Comparison of ENCODE assay signal across 8 mouse cellular contexts in genomic region chr4:129082379-129083115, GRCm38 (mm10). TPM values are rescaled to one million over a fixed set of nuclear protein-coding genes. Genes with fewer than 3 reads are reported as not detected.
DNase-seq lines count a peak whose midpoint lies in the region; ATAC-seq lines count a peak whose summit lies in the region.

No protein-coding gene starts in this region.

- H3K9ac ChIP-seq in limb, embryonic 11.5 days (ENCODE audit: low read length), result no peak overlapping the region
- no peak overlapping the region for H3K9ac ChIP-seq in stomach, embryonic 14.5 days (replicated peaks; ENCODE audit: low read depth, low read length)

- peak; percentile 39 for DNase-seq in 3134 (ENCODE audit: extremely low read depth, insufficient read length, low spot score)
- DNase-seq in adipocyte (ENCODE audit: low spot score), result peak; percentile 82
- DNase-seq in embryo, embryonic 10 days (ENCODE audit: low spot score), result peak; percentile 91
- DNase-seq in gastrocnemius, postnatal 25 days, result peak; percentile 47
- DNase-seq in kidney, adult 18-20 months, result peak; percentile 73
- DNase-seq in limb, embryonic 11.5 days (ENCODE audit: low spot score), result peak; percentile 76
- peak; percentile 78 for DNase-seq in naive thymus-derived CD4-positive, alpha-beta T cell, adult 2 months (ENCODE audit: low read depth)

- WGBS in limb, embryonic 11.5 days, result 51% methylated on average over 10 of the region's 10 CpGs
- 43% methylated on average over 10 of the region's 10 CpGs for WGBS in stomach, embryonic 14.5 days

- H3K27me3 ChIP-seq in limb, embryonic 11.5 days (ENCODE audit: control insufficient read depth, insufficient read depth, low read length), result no peaks in the 10 kb centered on the region
- H3K27me3 ChIP-seq in stomach, embryonic 14.5 days (ENCODE audit: control insufficient read depth, insufficient read depth, low read length), result no peaks in the 10 kb centered on the region

- H3K9me3 ChIP-seq in limb, embryonic 11.5 days (ENCODE audit: control insufficient read depth, low read length), result no peaks in the 10 kb centered on the region
- no peaks in the 10 kb centered on the region for H3K9me3 ChIP-seq in stomach, embryonic 14.5 days (ENCODE audit: control insufficient read depth, low read depth, low read length)

- H3K27ac ChIP-seq in limb, embryonic 11.5 days (replicated peaks; ENCODE audit: low read depth, low read length), result no peak overlapping the region
- H3K27ac ChIP-seq in stomach, embryonic 14.5 days (ENCODE audit: low read length), result no peak overlapping the region

- no peaks in the 10 kb centered on the region for H3K4me1 ChIP-seq in limb, embryonic 11.5 days (ENCODE audit: control insufficient read depth, insufficient read depth, low read length)
- H3K4me1 ChIP-seq in stomach, embryonic 14.5 days (ENCODE audit: control insufficient read depth, insufficient read depth, low read length), result no peaks in the 10 kb centered on the region

- H3K36me3 ChIP-seq in limb, embryonic 11.5 days (ENCODE audit: control insufficient read depth, insufficient read depth, low read length), result peaks cover 21% of the 10 kb centered on the region
- peaks cover 17% of the 10 kb centered on the region for H3K36me3 ChIP-seq in stomach, embryonic 14.5 days (ENCODE audit: control insufficient read depth, insufficient read depth, low read length)

- ATAC-seq in limb, embryonic 11.5 days (ENCODE audit: insufficient number of reproducible peaks, low FRiP score, low TSS enrichment, low read depth), result no peak
- ATAC-seq in stomach, embryonic 14.5 days (ENCODE audit: insufficient number of reproducible peaks, insufficient read depth, low FRiP score, low read depth), result peak; percentile 71; the same call in 1 of the 2 replicates

- H3K4me2 ChIP-seq in limb, embryonic 11.5 days (ENCODE audit: low read depth, severe bottlenecking), result no peak overlapping the region
- no peak overlapping the region for H3K4me2 ChIP-seq in stomach, embryonic 14.5 days (replicated peaks; ENCODE audit: low read depth, low read length)

- no peak overlapping the region for H3K4me3 ChIP-seq in limb, embryonic 11.5 days (ENCODE audit: low read depth, low read length)
- H3K4me3 ChIP-seq in stomach, embryonic 14.5 days (ENCODE audit: low read depth, low read length), result no peak overlapping the region

RNA-seq across cellular contexts. Expression of gene Tmem54, which starts 22.8 kb away (rescaled TPM):
- total RNA-seq in gastrocnemius, postnatal 25 days (2021), result not detected
- polyA plus RNA-seq in limb, embryonic 11.5 days (2014; fragmentation: Nextera tagmentation; extraction: Ambion mirVana), result 4.3 and 4.6 TPM in 2 replicates
- 20.9 and 22.6 TPM in 2 replicates for polyA plus RNA-seq in stomach, embryonic 14.5 days (2014; fragmentation: Nextera tagmentation; extraction: Ambion mirVana)

RNA-seq across cellular contexts. Expression of gene Rnf19b, which starts 24.5 kb away (rescaled TPM):
- total RNA-seq in gastrocnemius, postnatal 25 days (2021), result 10 to 100 TPM; 17.8 to 20.2 TPM
- 9.6 and 9.8 TPM in 2 replicates for polyA plus RNA-seq in limb, embryonic 11.5 days (2014; fragmentation: Nextera tagmentation; extraction: Ambion mirVana)
- 6.9 and 7.2 TPM in 2 replicates for polyA plus RNA-seq in stomach, embryonic 14.5 days (2014; fragmentation: Nextera tagmentation; extraction: Ambion mirVana)

RNA-seq across cellular contexts. Expression of gene Hpca, which starts 39.3 kb away (rescaled TPM):
- not detected for total RNA-seq in gastrocnemius, postnatal 25 days (2021)
- polyA plus RNA-seq in limb, embryonic 11.5 days (2014; fragmentation: Nextera tagmentation; extraction: Ambion mirVana), result 0.19 and 0.23 TPM in 2 replicates
- polyA plus RNA-seq in stomach, embryonic 14.5 days (2014; fragmentation: Nextera tagmentation; extraction: Ambion mirVana), result 1.1 and 2.0 TPM in 2 replicates

RNA-seq across cellular contexts. Expression of gene Fndc5, which starts 54.3 kb away (rescaled TPM):
- 10 to 100 TPM; 71.5 to 93.0 TPM for total RNA-seq in gastrocnemius, postnatal 25 days (2021)
- polyA plus RNA-seq in limb, embryonic 11.5 days (2014; fragmentation: Nextera tagmentation; extraction: Ambion mirVana), result 3.7 and 4.5 TPM in 2 replicates
- 1.4 TPM in 2 replicates for polyA plus RNA-seq in stomach, embryonic 14.5 days (2014; fragmentation: Nextera tagmentation; extraction: Ambion mirVana)

Comparison
In these comparisons a context has a peak if more than half of its experiments do, and no peak if none do; other contexts are left out.
1. DNase-seq: peak in every context shown above with its lines; median percentile 91 in embryo, embryonic 10 days; 82 in adipocyte; 78 in naive thymus-derived CD4-positive, alpha-beta T cell, adult 2 months; 76 in limb, embryonic 11.5 days; 73 in kidney, adult 18-20 months; 47 in gastrocnemius, postnatal 25 days; 39 in 3134.